Mouse (Mus musculus) kidney, adult 9 months (tissue): ENCODE measurements around the gene Pkp1.

Experiments used
- DNase-seq: peaks from one replicate; pipeline ENCODE4 v3.0.0; 2022

The Pkp1 gene

DNA sequence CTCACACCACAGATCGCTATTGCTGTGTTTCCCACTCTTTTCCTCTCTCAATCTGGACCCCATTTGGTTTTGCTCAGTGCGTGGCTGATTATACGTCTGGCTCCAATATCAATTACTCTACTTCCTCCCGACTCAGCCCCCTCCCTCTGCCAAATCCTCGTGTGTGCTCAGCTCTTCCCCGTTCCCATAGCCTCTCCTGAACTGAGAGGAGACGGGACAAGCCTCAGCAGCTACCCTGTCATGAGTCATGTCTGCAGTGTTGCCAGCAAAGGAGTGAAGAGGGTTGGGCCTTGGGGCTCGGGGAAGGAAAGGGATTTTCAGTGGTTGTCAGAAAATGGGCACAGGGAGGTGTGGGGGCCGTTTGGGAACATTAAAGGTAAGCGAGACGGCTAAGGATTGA is 12.3 kb downstream of the Pkp1 start:
- no peak for DNase-seq

DNA sequence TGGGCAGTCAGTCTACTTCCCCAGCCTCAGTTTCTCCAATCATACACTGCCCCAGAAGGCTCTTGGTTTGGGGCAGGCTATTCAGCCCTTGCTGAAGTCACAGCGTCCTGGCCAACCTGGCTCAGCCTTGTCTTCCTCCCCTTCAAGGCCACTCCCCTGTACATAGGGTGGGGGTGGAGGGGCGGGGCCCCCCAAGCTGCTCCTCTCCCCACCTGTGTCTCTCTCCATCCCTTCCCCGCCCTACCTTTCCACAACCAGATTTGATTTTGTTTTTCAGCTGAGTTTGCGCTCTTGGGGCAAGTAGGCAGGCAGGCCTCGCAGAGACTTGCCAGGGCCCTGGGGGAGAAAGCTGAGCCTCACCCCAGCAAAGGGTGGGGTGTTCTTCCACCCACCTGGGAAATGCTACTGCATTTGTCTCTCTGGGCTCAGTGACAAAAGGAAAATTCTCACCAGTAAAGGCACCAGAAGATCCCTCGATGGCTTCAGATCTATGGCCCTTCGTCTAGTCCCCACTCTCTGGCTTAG is 19.0 kb downstream of the Pkp1 start:
- DNase-seq = no peak

DNA sequence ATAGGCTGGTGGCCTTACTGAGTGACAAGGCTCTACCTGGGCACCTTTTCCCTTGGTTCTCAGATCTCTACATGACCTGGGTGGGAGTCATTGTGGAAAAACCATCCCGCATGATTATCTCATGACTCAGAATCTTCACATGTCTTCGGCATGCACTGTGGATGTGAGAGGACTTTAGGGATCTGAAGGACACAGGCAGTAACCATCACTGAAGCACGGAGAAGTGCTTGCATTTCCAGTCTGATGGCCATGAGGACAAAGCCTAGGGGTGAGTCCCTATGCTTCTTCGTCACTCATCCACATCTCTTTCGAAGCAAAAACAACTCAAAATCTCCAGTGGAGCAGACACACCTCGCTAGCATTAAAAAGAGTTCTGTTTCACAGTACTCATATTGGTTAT is 19.7 kb downstream of the Pkp1 start:
- DNase-seq = no peak

DNA sequence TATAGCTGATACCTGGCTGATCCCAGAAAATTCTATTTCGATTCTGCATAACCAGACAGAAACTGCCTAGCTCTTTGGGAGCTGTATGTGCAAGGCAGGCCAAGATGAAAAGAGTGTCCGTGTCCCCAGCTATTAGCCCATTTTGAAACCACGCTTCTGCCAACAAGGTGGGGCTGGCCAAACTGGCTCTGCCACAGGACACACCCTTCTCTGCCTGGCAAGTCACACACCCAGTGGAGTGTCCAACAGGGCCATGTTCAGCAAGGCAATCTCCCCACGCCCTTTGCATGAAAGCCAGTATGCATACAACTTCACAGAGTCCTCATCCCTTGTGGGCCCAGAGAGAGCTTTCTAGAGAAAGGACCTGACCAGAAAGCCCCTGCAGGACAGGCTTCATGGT is 23.6 kb downstream of the Pkp1 start:
- DNase-seq = no peak

DNA sequence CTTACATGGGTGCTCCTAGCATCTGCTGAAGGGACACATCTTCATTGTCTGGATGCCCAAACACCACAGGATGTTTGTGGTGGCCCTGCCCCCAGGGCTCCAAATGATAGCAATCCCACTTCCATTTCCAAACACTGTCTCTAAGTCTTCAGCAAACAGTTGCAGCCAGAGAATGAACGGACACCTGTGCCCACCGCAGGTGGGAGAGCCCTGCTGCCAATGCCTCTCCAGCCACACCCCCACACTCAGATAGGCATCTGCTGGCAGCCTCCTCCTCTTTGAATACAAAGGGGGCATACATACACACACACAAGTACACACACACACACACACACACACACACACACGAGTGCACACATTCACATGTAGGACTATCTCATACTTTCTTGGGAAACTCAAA is 25.6 kb downstream of the Pkp1 start:
- no peak for DNase-seq

DNA sequence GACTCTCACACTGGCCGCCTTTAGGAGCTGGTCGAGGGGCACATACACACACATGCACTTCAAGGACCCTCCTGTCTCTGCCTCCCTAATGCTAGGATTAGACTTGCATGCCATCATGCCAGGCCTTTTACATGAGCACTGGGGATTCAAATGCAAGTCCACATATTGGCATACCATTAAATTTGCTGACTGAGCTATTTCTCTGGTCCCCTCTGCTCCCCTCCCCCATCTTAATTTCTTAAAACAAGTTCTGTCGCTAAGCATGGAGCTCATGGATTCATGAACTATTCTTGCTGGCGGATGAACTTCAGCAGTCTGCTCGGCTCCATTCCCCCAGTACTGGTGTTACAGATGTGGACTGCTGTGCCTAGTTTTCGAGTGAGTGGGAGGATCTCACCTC is 26.2 kb downstream of the Pkp1 start:
- no peak for DNase-seq

DNA sequence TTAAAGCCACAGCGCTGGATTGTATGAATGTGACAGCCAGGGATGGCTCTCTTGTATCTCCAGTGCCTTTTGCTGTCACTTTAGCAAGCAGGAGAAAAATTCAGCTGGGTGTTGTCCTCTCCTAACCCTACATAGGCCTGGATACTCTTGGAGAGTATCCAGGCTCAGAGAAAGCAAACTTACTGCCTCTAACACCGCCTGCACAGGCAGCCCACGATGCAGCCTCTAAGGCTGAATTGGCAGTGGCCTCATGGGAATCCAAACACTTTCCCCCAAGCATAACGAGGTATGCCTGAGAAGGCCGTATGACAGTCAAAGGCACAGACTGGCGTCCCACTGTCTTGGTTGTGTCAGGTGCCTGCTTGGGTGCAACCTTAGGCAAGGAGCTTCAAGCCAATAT is 26.8 kb downstream of the Pkp1 start:
- no peak for DNase-seq

DNA sequence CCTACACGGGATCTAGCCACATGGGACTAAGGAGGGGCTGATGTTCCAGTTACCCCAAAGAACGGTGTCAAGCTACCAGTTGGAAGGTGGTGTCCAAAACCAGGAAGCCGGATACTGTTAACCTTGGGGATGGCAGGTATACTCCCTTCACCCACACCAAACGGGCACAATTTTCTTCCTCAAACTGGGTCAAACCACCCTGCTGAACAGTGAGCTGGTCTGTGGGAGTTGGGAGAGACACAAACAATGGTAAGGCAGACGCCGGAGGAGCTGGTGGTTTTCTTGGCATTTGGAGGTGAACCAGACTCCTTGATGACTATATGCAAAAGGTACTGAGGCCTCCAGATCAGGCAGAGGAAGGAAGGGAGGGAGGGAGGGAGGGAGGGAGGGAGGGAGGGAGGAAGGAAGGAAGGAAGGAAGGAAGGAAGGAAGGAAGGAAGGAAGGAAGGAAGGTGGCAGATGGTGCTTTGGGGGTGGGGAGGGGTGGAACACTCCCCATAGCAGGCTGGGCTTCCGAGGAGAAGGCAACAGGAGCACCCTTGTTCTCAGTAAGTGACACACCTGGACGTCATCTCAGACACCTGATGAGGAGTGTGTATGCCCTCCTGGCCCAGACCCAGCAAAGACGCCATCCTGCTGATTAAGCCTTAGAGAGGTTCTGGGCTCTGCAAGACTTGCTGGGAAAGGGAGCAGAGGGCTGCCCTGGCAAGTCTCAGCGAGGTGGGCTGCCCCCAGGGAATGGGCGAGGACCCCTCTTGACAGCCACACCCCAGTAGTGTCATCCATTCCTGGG is 27.4 kb downstream of the Pkp1 start:
- no peak for DNase-seq

DNA sequence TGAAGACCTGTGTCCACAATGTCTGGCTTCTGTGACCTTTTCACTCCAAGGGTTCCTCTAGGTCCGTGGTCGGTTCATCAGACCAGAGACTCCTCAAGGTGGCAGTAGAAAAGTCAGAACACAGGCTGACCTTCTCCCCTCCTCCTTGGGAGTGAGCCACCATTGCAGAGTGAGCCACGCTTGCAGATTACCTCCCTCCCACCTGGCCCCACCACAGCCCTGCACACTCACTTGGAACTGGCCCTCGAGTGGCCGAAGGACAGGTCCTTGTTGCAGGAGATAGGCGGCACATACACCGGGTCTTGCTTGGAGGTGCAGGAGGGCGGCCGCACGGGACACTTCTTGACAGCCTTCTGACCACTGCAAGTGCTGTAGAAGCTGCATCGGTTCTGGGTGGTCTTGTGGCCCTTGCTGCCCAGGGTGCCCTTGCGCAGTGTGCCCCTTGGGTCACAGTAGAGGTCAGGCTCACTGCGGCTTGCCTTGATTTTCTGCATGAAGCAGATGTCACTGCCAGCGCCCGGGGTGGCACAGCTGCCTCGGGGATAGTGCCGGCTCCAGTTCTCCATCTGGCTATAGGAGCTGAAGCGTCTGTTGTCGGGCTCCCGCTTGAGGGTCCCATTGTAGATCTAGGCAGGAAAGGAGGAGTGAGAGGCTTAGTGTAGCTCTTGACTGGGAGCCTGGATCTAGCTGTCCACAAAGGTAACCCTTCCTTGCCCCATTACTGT is 29.4 kb downstream of the Pkp1 start:
- DNase-seq = no peak

DNA sequence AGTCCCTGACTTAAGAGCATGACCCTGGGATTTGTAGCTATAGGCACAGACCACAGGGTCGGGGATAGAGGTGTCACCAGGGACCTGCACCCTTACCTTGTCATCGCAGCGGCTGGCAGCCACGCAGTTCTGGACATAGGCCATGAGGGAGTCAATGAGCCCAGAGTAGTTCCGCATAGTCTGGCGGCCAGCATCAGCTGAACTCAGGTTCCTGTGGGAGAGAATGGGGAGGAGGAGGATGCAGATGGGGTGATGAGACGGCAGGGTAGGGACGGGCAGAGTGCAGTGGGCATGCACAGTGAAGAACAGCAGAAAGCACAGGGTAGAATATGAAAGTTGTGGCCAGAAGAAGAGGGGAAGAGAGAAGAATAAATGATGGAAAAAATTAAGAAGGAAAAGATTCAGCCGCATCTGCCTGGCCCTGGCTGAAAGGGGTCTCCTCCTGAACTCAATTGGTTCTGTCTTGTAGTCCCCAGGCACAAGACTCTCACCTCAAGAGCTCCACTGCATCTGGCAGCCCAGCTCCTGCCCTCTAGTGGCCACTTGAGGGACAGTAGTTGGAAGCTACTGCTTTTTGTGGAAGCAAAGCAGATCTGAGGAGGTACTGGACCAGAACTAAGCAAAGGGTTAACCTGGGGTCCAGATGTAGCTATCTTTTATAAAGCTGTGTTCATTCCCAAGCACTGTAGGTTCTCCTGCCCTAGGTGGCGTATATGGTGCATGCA is 36.5 kb downstream of the Pkp1 start:
- DNase-seq = peak; percentile 59

DNA sequence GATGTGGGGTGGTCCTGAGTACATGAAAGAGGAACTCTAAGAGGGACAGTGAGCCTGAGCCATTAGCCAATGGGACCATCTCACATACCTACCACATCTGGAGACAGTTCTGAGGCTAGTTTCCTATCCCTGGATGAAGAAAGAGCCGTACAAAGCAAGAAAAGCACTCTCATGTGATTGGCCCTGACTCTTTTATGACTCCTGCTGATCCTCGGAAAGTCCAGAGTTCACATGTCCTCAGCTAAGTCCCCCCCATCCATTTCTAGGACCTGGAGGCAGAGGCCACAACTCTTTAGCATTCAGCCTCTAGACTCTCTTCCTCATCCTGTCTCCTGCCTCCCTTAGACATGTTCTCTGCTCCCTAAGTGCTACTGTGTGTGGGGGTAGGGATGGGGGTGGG is 41.8 kb downstream of the Pkp1 start:
- DNase-seq = no peak

DNA sequence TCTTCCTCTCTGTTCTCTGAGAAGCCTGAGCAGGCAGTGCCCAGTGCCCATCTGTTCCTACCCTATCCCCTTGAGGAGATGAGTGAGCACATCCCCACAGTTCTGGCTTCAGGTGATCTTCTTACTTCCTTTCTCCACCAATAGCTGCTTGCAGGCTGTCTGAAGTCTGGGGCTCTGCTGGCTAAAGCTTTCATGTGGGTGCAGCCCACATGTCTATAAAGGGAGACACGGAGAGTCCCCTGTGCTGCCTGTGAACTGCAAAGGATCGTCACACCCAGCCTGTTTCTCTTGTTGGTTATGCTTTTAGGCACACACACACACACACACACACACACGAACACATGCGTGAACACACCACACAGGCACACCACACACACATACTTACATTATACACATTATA is 46.0 kb downstream of the Pkp1 start:
- no peak for DNase-seq

DNA sequence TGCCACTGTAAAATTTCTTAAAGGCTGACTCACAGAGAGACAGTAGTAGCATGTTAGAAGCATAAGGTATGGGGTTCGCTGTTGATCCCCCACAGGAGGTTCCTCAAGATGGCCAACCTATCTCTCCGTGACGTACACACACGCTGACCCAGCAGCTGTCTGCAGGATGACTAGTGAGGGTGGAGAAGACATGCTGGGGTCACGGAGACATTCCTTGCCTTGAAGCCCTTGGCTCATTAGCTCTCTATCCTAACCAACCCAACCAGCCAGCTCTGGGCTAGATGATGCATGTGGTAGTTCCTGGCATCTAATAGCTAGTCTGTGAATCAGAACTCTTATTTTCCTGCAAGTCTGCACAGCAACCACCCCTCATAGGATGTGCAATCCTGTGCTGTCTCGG is 50.4 kb downstream of the Pkp1 start:
- no peak for DNase-seq

DNA sequence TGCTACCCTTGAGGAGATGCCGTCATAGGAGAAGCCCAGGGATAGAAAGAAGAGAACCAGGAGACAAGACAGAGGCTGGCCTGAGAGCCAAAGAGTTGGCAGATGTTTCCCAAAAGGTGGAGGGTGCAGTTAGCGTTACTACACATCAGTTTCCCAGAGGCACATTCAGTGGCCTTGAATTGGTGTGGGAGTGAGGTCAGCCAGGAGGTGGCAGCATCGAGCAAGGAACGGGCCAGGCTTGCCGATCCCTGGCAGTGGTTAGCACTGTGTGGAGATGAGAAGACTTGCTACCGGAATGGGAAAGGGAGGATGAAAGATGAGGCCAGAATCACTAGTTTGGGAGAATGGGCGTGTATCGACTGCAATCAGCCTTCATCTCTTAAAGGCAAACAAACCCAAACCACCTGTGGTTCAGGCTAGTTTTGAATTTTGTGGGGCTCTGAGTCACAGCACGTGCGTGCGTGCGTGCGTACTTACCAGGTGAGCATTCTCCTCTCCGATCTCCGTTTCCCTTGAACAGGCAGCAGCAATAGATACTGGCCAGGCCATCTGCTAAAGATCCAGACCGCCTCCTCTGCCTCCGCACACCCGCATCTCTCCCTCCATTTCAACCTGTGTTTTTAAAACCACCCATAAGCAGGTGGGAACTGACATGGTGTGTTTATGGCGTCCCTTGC is 53.4 kb downstream of the Pkp1 start:
- DNase-seq = peak; percentile 78

DNA sequence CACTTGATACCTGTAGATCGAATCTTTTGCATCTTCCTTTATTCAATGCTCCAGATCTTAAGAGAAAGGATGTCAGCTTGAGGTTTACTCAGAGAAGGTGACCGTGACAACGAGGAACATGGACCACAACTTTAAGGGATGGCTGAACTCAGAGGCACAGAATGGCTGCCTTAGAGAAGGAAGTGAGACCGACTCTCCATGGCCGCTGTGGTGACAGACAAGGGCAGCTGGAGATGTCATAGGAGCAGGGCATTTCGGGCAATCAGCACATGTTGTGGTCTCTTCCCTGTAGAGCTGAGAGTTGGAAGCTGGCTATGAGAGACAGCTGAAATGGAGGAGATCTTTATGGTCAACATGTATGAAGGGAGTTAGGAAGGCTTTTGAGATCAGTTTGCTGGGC is 54.2 kb downstream of the Pkp1 start:
- no peak for DNase-seq

DNA sequence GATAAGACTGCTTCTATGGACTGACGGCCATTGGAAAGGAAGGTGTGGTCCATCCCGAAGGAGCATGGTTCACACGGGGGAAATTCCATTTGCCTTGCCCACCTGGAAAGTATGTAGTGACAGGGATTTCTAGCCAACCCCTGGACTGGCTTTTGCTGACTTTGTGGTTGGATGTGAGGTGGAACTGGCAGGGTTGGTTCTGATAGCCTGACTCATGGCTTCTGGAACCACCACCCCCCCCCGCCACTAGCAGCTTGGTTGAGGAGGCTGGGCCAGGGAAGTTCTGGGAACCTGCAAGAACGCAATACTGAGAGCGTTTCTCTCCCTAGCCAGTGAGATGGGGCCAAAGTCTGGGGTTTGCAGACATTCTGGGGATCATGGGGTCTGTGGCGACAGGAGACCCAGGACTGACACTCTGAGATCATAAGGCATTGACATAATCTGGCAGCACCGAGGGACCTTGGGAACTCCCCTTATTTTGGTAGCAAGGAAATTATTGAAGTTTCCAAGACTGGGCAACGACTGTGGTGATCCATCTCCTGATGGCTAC is 55.1 kb downstream of the Pkp1 start:
- no peak for DNase-seq

DNA sequence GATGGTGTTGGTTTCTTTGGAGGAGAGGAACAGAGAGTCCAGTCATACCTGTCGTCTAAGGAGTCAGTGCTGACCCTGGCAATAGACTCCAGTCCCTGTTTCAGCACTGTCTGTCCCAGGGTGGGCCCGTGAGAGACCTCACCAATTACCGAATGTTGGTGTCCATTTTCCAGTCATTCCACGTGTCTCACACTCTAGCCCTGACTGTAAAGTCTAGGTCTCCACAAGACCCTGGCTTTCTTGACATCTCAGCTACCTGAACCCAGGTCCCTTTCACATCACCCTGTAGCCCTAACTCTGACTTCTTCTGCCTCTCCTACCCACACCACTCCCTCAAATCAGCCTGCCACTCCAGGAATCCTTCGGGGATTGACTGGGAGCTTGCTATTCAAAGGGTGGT is 56.4 kb downstream of the Pkp1 start:
- DNase-seq = no peak

DNA sequence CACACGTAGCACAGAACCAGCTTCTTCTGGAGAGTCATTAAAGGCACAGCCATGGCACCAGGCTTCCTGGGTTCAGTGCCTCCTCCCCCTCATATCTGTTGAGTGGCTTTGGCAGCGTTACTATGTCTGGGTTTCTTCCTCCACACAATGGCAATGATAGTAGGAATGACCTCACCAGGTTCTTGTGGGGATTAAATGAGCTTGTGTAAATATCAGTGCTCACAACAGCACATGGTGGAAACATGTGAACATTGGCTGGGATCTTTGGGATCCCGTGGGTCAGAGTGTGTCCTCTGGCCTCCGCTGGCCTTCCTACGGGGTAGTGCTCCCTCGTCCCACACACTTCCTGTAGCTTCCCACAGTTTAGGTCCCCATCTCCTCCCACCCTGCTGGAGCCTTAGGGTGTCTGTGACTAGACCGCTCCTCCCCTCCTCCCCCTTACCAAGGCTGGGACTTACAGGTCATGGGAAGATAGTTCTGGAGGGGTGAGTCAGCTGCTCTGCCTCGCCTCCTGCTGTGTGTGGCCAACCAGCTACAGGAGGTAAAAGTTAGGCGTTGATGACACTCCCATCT is 56.9 kb downstream of the Pkp1 start:
- DNase-seq = peak; percentile 9

DNA sequence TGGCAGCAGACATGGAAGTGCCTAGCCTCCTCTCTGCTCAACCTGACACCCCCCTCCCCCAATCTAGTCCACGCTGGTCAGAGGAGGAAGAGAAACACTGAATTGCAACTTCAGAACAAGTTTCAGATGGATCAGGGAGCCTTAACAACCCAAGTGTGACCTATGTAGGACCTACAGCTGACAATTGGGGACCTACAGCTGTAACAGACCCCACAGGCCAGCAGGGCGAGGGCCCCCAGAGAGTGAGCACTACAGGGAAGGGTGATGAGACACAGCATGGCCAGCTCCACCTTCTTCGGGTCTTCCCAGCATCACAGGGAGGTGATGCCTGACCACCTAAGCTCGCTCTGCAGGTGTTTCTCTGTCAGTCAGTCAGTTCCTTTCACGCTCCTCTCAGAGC is 57.9 kb downstream of the Pkp1 start:
- DNase-seq = no peak

DNA sequence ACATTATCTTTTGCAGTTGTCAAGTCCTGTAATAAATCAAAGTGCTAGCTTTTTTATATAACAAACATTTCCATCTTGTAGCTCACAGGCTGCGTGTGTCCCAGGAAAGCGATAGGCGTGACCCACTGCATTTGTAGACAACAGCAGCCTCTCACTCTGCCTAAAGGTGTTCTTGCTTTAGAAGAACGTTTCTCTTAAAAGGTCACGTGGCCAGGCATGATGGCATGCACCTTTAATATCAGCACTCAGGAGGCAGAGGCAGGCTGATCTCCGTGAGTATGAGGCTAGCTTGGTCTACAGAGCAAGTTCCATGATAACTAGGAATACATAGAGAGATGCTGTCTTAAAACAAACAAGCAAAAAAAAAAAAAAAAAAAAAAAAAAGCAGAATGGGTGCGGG is 60.5 kb downstream of the Pkp1 start:
- no peak for DNase-seq

DNA sequence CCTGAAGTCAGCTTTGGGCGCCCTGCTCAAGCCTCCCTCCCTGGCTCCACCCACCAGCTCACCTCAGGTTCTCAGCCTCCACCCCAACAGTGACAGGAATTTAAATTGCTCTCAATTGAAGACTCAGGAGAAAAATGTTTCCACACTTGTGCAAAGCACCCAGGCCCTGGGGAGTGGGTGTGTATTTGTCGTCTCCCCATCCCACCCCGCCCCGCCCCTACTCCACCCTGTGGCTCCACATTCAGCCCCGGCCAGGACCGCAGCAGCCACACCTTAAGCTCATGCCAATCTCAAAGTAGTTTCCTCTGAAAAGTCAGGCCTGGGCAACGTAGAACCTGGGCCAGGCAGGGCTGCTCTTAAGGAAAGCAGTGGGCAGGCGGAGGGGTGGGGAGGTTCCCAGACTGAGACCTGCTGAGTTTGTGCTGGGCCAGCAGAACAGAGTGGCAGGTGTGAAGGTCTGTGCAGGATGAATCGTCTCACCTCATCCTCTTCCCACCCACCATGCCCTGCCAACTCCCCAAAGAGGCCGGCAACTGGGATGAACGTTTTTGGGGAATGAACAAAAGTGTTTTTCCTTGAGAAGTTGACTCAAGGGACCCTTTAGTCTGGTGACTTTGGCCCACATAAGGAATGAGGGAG is 61.8 kb downstream of the Pkp1 start:
- no peak for DNase-seq

DNA sequence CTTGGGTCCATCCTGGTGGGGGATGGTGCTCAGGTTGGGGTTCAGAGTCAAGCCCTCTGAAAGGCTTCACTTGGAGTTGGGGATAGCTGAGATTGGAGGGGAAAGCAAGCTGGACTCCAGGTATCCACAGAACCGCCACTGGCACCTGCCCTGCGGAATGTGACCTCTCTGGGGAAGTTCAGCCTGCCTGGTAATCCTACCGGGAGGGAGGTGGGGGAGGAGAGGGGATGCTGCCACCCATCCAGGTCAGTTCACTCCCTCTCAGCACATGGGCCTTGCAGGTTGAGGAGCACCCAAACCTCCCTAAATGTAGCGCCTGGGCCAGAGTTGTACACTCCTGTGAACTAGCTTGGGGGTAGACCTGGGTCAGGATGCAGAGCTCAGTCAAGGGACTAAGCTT is 62.9 kb downstream of the Pkp1 start:
- DNase-seq = no peak
